Mouse (Mus musculus): ENCODE data around the gene Ovol3.

Gene Ovol3

GRCm38 (mm10) chr7:30235625-30236024 is at the start of gene Ovol3:
Gene Ovol3 (minus strand): TSS chr7:30235725.
- CTCF ChIA-PET: interaction anchor here in 1 of 4 experiments (0.6 to 1.5 kb wide), 2 partner anchors 24 to 64 kb away, joined by 3 to 4 read pairs; no protein-coding TSS in a partner anchor
- POLR2A ChIA-PET: interaction anchor here in 3 of 4 experiments (0.5 to 6.2 kb wide), 10 partner anchors 9 to 330 kb away, joined by 3 to 73 read pairs (median 4); partner anchors contain the start of genes Thap8 (in 2 of the 3), Wdr62 (in 2 of the 3) and Zfp260 (in 1 of the 3)

GRCm38 (mm10) chr7:30282740-30283139 is 47.2 kb upstream of the Ovol3 start:
- ChIA-PET CTCF (interaction anchor here in 3 of 4 experiments (0.6 to 1.8 kb wide), 6 partner anchors 16 to 54 kb away, joined by 3 to 6 read pairs (median 4); no protein-coding TSS in a partner anchor), POLR2A (interaction anchor here in 3 of 4 experiments (0.6 to 15.3 kb wide), 26 partner anchors 10 to 294 kb away, joined by 3 to 328 read pairs (median 6); partner anchors contain the start of genes Clip3 (in 2 of the 3), E130208F15Rik (in 2 of the 3), Polr2i (in 2 of the 3) and Sdhaf1 (in 2 of the 3))

- ChIA-PET CTCF (interaction anchor here in 3 of 4 experiments (0.7 to 1.8 kb wide), 8 partner anchors 10 to 156 kb away, joined by 3 to 20 read pairs (median 4); partner anchors contain the start of genes Capns1 (in 1 of the 3) and Clip3 (in 1 of the 3)), POLR2A (interaction anchor here (0.6 to 15.3 kb wide), 62 partner anchors 9 to 812 kb away, joined by 3 to 328 read pairs (median 8); partner anchors contain the start of genes Clip3 (in 2 of the 4), E130208F15Rik (in 2 of the 4), Ovol3 (in 2 of the 4) and Polr2i (in 2 of the 4))
Observed at GRCm38 (mm10) chr7:30281522-30281921, 46.0 kb upstream of the Ovol3 start.

GRCm38 (mm10) chr7:30280670-30281138 is 45.2 kb upstream of the Ovol3 start:
- ChIA-PET CTCF (interaction anchor here (0.6 to 1.8 kb wide), 14 partner anchors 11 to 579 kb away, joined by 3 to 20 read pairs (median 4); partner anchors contain the start of genes Capns1 (in 1 of the 4), Clip3 (in 1 of the 4), Polr2i (in 1 of the 4) and Tbcb (in 1 of the 4)), POLR2A (interaction anchor here (0.6 to 15.3 kb wide), 181 partner anchors 8 to 1899 kb away, joined by 3 to 328 read pairs (median 5); partner anchors contain the start of genes Capns1 (in 3 of the 4), Clip3 (in 3 of the 4), Cox7a1 (in 3 of the 4) and E130208F15Rik (in 3 of the 4))

- ChIA-PET POLR2A (interaction anchor here (0.5 to 15.3 kb wide), 186 partner anchors 9 to 1898 kb away, joined by 3 to 328 read pairs (median 5); partner anchors contain the start of genes Capns1 (in 3 of the 4), Clip3 (in 3 of the 4), Cox7a1 (in 3 of the 4) and E130208F15Rik (in 3 of the 4)), CTCF (interaction anchor here (0.6 to 1.8 kb wide), 13 partner anchors 12 to 579 kb away, joined by 3 to 20 read pairs (median 3); partner anchors contain the start of genes Capns1 (in 1 of the 4), Clip3 (in 1 of the 4), Polr2i (in 1 of the 4) and Tbcb (in 1 of the 4))
Observed at GRCm38 (mm10) chr7:30279951-30280669, 44.6 kb upstream of the Ovol3 start, which contains the start of the genes Thap8 and Wdr62. Gene Thap8 (plus strand): TSS chr7:30280094. Gene Wdr62 (minus strand): TSS chr7:30280419.

GRCm38 (mm10) chr7:30279536-30279935 is 44.0 kb upstream of the Ovol3 start:
- CTCF ChIA-PET: interaction anchor here in 1 of 4 experiments (0.7 to 1.8 kb wide), 2 partner anchors 21 to 328 kb away, joined by 4 to 20 read pairs; no protein-coding TSS in a partner anchor

GRCm38 (mm10) chr7:30278911-30279310 is 43.4 kb upstream of the Ovol3 start:
- POLR2A ChIA-PET: interaction anchor here (0.7 to 15.3 kb wide), 16 partner anchors 12 to 1721 kb away, joined by 3 to 328 read pairs (median 6); partner anchors contain the start of genes Ovol3 (in 1 of the 4), Polr2i (in 1 of the 4) and Tbcb (in 1 of the 4)
- CTCF ChIA-PET: interaction anchor here in 1 of 4 experiments (0.7 kb wide), 2 partner anchors 102 to 329 kb away, joined by 3 to 4 read pairs; no protein-coding TSS in a partner anchor

More at GRCm38 (mm10) chr7:30279536-30279935, 44.0 kb upstream of the Ovol3 start:
- POLR2A ChIA-PET: interaction anchor here (0.5 to 15.3 kb wide), 35 partner anchors 13 to 373 kb away, joined by 3 to 328 read pairs (median 5); partner anchors contain the start of genes Capns1 (in 2 of the 4), Alkbh6 (in 1 of the 4), Clip3 (in 1 of the 4) and Cox7a1 (in 1 of the 4)

- POLR2A ChIA-PET: interaction anchor here in 2 of 4 experiments (1.3 to 15.3 kb wide), 2 partner anchors 9 to 12 kb away, joined by 3 to 328 read pairs; no protein-coding TSS in a partner anchor
- CTCF ChIA-PET: no interaction called here
Observed at GRCm38 (mm10) chr7:30274383-30274782, 38.9 kb upstream of the Ovol3 start.

- POLR2A ChIA-PET: interaction anchor here in 3 of 4 experiments (0.7 to 20.2 kb wide), 9 partner anchors 10 to 36 kb away, joined by 3 to 328 read pairs (median 13); partner anchors contain the start of genes Thap8 (in 3 of the 3), Wdr62 (in 3 of the 3), Ovol3 (in 1 of the 3) and Polr2i (in 1 of the 3)
- CTCF ChIA-PET: interaction anchor here in 1 of 4 experiments (0.6 kb wide), 1 partner anchor 49 kb away, joined by 3 read pairs; no protein-coding TSS in a partner anchor
Observed at GRCm38 (mm10) chr7:30269641-30270040, 34.1 kb upstream of the Ovol3 start.

GRCm38 (mm10) chr7:30266780-30267179 is 31.3 kb upstream of the Ovol3 start:
- POLR2A ChIA-PET: interaction anchor here (0.6 to 20.2 kb wide), 35 partner anchors 9 to 1459 kb away, joined by 3 to 328 read pairs (median 4); partner anchors contain the start of genes Thap8 (in 4 of the 4), Wdr62 (in 4 of the 4), Polr2i (in 2 of the 4) and Tbcb (in 2 of the 4)
- CTCF ChIA-PET: interaction anchor here in 3 of 4 experiments (0.7 to 1.9 kb wide), 15 partner anchors 10 to 111 kb away, joined by 3 to 9 read pairs (median 3); partner anchors contain the start of genes Capns1 (in 1 of the 3), Polr2i (in 1 of the 3) and Tbcb (in 1 of the 3)

GRCm38 (mm10) chr7:30265935-30266334 is 30.4 kb upstream of the Ovol3 start:
- ChIA-PET POLR2A (interaction anchor here (0.8 to 20.2 kb wide), 26 partner anchors 9 to 322 kb away, joined by 3 to 328 read pairs (median 7); partner anchors contain the start of genes Thap8 (in 4 of the 4), Wdr62 (in 4 of the 4), Polr2i (in 2 of the 4) and Tbcb (in 2 of the 4)), CTCF (interaction anchor here in 3 of 4 experiments (1.0 to 1.9 kb wide), 12 partner anchors 16 to 67 kb away, joined by 3 to 10 read pairs (median 4); partner anchors contain the start of genes Polr2i (in 1 of the 3) and Tbcb (in 1 of the 3))

- ChIA-PET CTCF (interaction anchor here in 2 of 4 experiments (1.0 to 1.9 kb wide), 5 partner anchors 26 to 66 kb away, joined by 3 to 10 read pairs (median 9); no protein-coding TSS in a partner anchor), POLR2A (interaction anchor here (0.8 to 20.2 kb wide), 23 partner anchors 8 to 323 kb away, joined by 3 to 328 read pairs (median 6); partner anchors contain the start of genes Thap8 (in 3 of the 4), Wdr62 (in 3 of the 4), Polr2i (in 2 of the 4) and Tbcb (in 2 of the 4))
Observed at GRCm38 (mm10) chr7:30265531-30265930, 30.0 kb upstream of the Ovol3 start.

GRCm38 (mm10) chr7:30265041-30265440 is 29.5 kb upstream of the Ovol3 start:
- POLR2A ChIA-PET: interaction anchor here in 3 of 4 experiments (0.9 to 20.2 kb wide), 18 partner anchors 8 to 81 kb away, joined by 3 to 328 read pairs (median 9); partner anchors contain the start of genes Thap8 (in 3 of the 3), Wdr62 (in 3 of the 3), Polr2i (in 2 of the 3) and Tbcb (in 2 of the 3)
- CTCF ChIA-PET: interaction anchor here in 2 of 4 experiments (1.0 to 1.9 kb wide), 5 partner anchors 17 to 35 kb away, joined by 3 to 10 read pairs (median 9); no protein-coding TSS in a partner anchor

GRCm38 (mm10) chr7:30251956-30252954 is 16.7 kb upstream of the Ovol3 start:
- ChIA-PET CTCF (interaction anchor here in 1 of 4 experiments (1.1 kb wide), 1 partner anchor 19 kb away, joined by 3 read pairs; no protein-coding TSS in a partner anchor), POLR2A (interaction anchor here in 3 of 4 experiments (0.6 to 20.2 kb wide), 12 partner anchors 11 to 159 kb away, joined by 3 to 328 read pairs (median 4); partner anchors contain the start of genes Thap8 (in 2 of the 3), Wdr62 (in 2 of the 3), Polr2i (in 1 of the 3) and Tbcb (in 1 of the 3))

GRCm38 (mm10) chr7:30237374-30237773 is 1.8 kb upstream of the Ovol3 start:
- POLR2A ChIA-PET: interaction anchor here in 1 of 4 experiments (1.2 to 8.1 kb wide), 4 partner anchors 15 to 43 kb away, joined by 5 to 65 read pairs (median 19); partner anchors contain the start of genes Capns1 and Wdr62
- CTCF ChIA-PET: interaction anchor here in 1 of 4 experiments (1.5 kb wide), 1 partner anchor 20 kb away, joined by 4 read pairs; no protein-coding TSS in a partner anchor

All from embryonic stem cell, embryonic (primary cell).